26 mouse cellular contexts compared by ENCODE assay signal in the genomic region with DNA sequence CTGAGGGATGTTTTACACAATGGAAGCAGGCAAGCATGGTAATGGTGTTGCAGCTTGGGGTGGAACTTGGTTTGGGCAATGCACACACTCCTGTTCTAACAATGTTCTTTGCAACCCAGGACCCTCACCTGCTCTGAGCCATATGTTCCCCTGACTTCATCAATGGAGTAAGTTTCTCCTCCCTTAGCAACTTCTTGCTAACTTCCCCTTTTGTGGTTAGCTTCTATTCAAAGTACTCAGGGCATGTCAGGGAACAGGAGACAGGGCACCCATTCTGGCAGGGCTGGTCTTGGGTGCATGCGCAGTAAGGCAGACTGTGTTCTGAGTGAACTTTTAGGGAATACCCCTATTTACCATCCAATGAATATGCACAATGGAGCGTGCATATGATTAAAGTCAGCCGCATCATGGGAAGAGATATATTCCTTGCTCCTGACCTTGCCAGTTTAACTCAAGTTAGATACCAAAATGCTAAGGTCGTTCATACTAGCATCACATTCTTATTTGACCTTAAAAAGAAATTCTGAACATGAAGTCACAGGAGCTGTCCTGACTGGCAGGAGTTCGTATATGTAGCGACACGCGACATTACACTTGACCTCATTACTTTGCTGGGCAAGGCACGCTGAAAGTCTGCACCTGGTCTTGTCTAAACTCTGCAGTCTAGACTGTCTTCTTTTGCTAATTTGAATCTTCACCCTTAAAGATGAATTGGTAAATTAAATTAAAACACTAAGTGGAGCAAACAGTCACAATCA. TPM values are rescaled to one million over a fixed set of nuclear protein-coding genes. Genes with fewer than 3 reads are reported as not detected.
A peak's percentile ranks its signal among the peaks of the same experiment; 100 is the strongest.
DNase-seq lines count a peak whose midpoint lies in the region; ATAC-seq and TF ChIP-seq lines count a peak whose summit lies in the region.
"Had no signal": no experiment of that assay in that cellular context is flagged by ENCODE, and none has a peak within 500 bp of the region (broad histone marks: within the 10 kb centered on the region; RNA-seq: fewer than 3 reads in every experiment).

No protein-coding gene starts in this region.

- peak; percentile 94 for ATAC-seq in granulocyte monocyte progenitor cell, adult 5-6 weeks (replicated peaks; ENCODE audit: poor library complexity, severe bottlenecking)
- peak; percentile 93 for ATAC-seq in megakaryocyte progenitor cell, adult 5-6 weeks (replicated peaks; ENCODE audit: poor library complexity)
- ATAC-seq: forebrain, embryonic 14.5 days; intestine, embryonic 16.5 days; Patski had no signal

- H3K9ac ChIP-seq in MEL (ENCODE audit: control insufficient read depth, low read depth, low read length, poor library complexity, severe bottlenecking), result no peak overlapping the region
- H3K9ac ChIP-seq: embryonic facial prominence, embryonic 15.5 days; heart, embryonic 15.5 days; hindbrain, embryonic 15.5 days had no signal

- no peak for TF ChIP-seq CTCF in MEL (IDR thresholded peaks at IDR 0.05 in 2 of 3, conservative IDR thresholded peaks at IDR 0.05 in 1 of 3; ENCODE audit: control insufficient read depth in 1 of 3, insufficient read depth in 1 of 3, low read depth in 2 of 3, low read length in 3 of 3, poor library complexity in 1 of 3, severe bottlenecking in 1 of 3)

- no peaks in the 10 kb centered on the region for H3K9me3 ChIP-seq in MEL (replicated peaks; ENCODE audit: insufficient read depth, low read length)
- H3K9me3 ChIP-seq: embryonic facial prominence, embryonic 15.5 days; forebrain, embryonic 10.5 days; heart, embryonic 15.5 days; hindbrain, embryonic 15.5 days had no signal

- peak; percentile 2 to 9 for DNase-seq in B cell, adult 2 months
- peak; percentile 83 for DNase-seq in MEL (ENCODE audit: low read depth, low spot score)
- DNase-seq in urinary bladder, postnatal 14 days (ENCODE audit: low spot score), result no peak
- DNase-seq in left cerebral cortex, postnatal 10 days (ENCODE audit: extremely low spot score in 1 of 2, low spot score in 2 of 2), result no peak
- DNase-seq in cerebellum, postnatal 36 days, result no peak
- DNase-seq in urinary bladder, postnatal 4 days (ENCODE audit: low spot score in 2 of 2), result no peak
- DNase-seq: adrenal gland, adult 2 months; cerebellum, adult 11-12 months; cerebellum, adult 9-11 months; embryo, embryonic 11 days; gastrocnemius, adult 2 months; gastrocnemius, postnatal 36 days; heart, adult 18-20 months; heart, postnatal 14 days had no signal

- TF ChIP-seq EP300 in MEL (IDR thresholded peaks at IDR 0.05; ENCODE audit: low read depth in 1 of 2, low read length in 2 of 2), result peak in 1 of 2 experiments; percentile 41; a peak in 1 of 4 replicates

- no peak overlapping the region for H3K4me3 ChIP-seq in MEL (ENCODE audit: control insufficient read depth in 1 of 2, insufficient read depth in 1 of 2, low read depth in 2 of 2, low read length in 2 of 2)
- H3K4me3 ChIP-seq: embryonic facial prominence, embryonic 15.5 days; erythroblast, embryonic 14.5 days; forebrain, embryonic 10.5 days; gastrocnemius, adult 2 months; heart, embryonic 15.5 days; hindbrain, embryonic 15.5 days had no signal

- TF ChIP-seq POLR2A in MEL (IDR thresholded peaks at IDR 0.05; ENCODE audit: control insufficient read depth in 1 of 2, insufficient read depth in 1 of 2, low read depth in 1 of 2, low read length in 2 of 2, poor library complexity in 1 of 2), result no peak

- H3K27ac ChIP-seq in MEL (ENCODE audit: control insufficient read depth, low read depth, low read length), result no peak overlapping the region
- H3K27ac ChIP-seq: embryonic facial prominence, embryonic 15.5 days; forebrain, embryonic 10.5 days; heart, embryonic 15.5 days; hindbrain, embryonic 15.5 days had no signal

- no peak for TF ChIP-seq RAD21 in MEL (IDR thresholded peaks at IDR 0.05; ENCODE audit: low read depth, low read length)

- intact Hi-C loops in left cerebral cortex, postnatal 10 days (cut with DNase I), result no loop called here

- peaks cover 4 to 8% of the 10 kb centered on the region in 2 experiments; a peak in 3 of 4 replicates for H3K4me1 ChIP-seq in MEL (ENCODE audit: control insufficient read depth in 1 of 2, insufficient read depth in 2 of 2, low read length in 2 of 2)
- H3K4me1 ChIP-seq: embryonic facial prominence, embryonic 15.5 days; forebrain, embryonic 10.5 days; heart, embryonic 15.5 days; hindbrain, embryonic 15.5 days had no signal

- no peaks in the 10 kb centered on the region for H3K79me2 ChIP-seq in MEL (ENCODE audit: control insufficient read depth, insufficient read depth, low read length, poor library complexity)

- peaks cover 0 to 6% of the 10 kb centered on the region in 2 experiments; a peak in 1 of 4 replicates for H3K36me3 ChIP-seq in MEL (ENCODE audit: control insufficient read depth in 1 of 2, insufficient read depth in 2 of 2, low read length in 2 of 2)
- H3K36me3 ChIP-seq: embryonic facial prominence, embryonic 15.5 days; forebrain, embryonic 10.5 days; heart, embryonic 15.5 days; hindbrain, embryonic 15.5 days had no signal

- no peaks in the 10 kb centered on the region; a peak in 1 of 4 replicates for H3K27me3 ChIP-seq in MEL (ENCODE audit: control insufficient read depth in 1 of 2, insufficient read depth in 2 of 2, low read length in 2 of 2)
- H3K27me3 ChIP-seq: embryonic facial prominence, embryonic 15.5 days; heart, embryonic 15.5 days; hindbrain, embryonic 15.5 days; Patski had no signal

TF ChIP-seq in MEL, 35 proteins besides CTCF, POLR2A, EP300 and RAD21:
- peak; percentile 34; the same call in 1 of the 2 replicates for TF ChIP-seq MYC (IDR thresholded peaks at IDR 0.05; ENCODE audit: low read depth, low read length)
- TF ChIP-seq POLR2AphosphoS2 (IDR thresholded peaks at IDR 0.05; ENCODE audit: low read length), result no peak
- TF ChIP-seq KAT2A (conservative IDR thresholded peaks at IDR 0.05; ENCODE audit: low read depth, low read length), result no peak
- TF ChIP-seq NRF1 (IDR thresholded peaks at IDR 0.05; ENCODE audit: insufficient read depth, low read depth, low read length, poor library complexity, severe bottlenecking), result peak; percentile 64
- TF ChIP-seq NELFE (IDR thresholded peaks at IDR 0.05; ENCODE audit: low read depth, low read length), result no peak
- TF ChIP-seq TCF12 (IDR thresholded peaks at IDR 0.05; ENCODE audit: low read depth, low read length), result no peak

RNA-seq across cellular contexts. Expression of gene Cacng1, which starts 4.1 kb away (rescaled TPM):
- total RNA-seq in MEL (2012; rRNA removed), result not detected in 2 replicates
- polyA plus RNA-seq in MEL (2012; ENCODE audit: insufficient read depth in 1 of 2, insufficient read length in 2 of 2, low read depth in 1 of 2, low replicate concordance in 2 of 2, missing spikeins in 1 of 2), result not detected
- total RNA-seq in granulocyte monocyte progenitor cell, adult 5-6 weeks (2014; fragmentation: Nextera tagmentation), result not detected in 2 replicates
- not detected in 2 replicates for total RNA-seq in granulocyte monocyte progenitor cell, adult 5-6 weeks (2017)
- total RNA-seq in megakaryocyte progenitor cell, adult 5-6 weeks (2015), result not detected in 2 replicates
- not detected in 2 replicates for total RNA-seq in megakaryocyte progenitor cell, adult 5-6 weeks (2017)
- total RNA-seq in left cerebral cortex, postnatal 10 days (2021), result under 1 TPM; 0.36 to 0.47 TPM
- total RNA-seq: adrenal gland, adult 2 months; heart, adult 18-20 months; heart, postnatal 14 days had no signal
- polyA plus RNA-seq: embryonic facial prominence, embryonic 11.5 days; erythroblast, embryonic 14.5 days; forebrain, embryonic 10.5 days; heart, embryonic 11.5 days; intestine, embryonic 16.5 days had no signal

Comparison
In these comparisons a context has a peak if more than half of its experiments do, and no peak if none do; other contexts are left out.
1. DNase-seq: peak in B cell, adult 2 months (2 of 2) and MEL (single experiment); none in urinary bladder, postnatal 14 days (single experiment), left cerebral cortex, postnatal 10 days (0 of 2), cerebellum, postnatal 36 days (0 of 2) and urinary bladder, postnatal 4 days (0 of 2).